Mouse (Mus musculus): ENCODE data around the gene Tnk1. TPM values are rescaled to one million over a fixed set of nuclear protein-coding genes. Genes with fewer than 3 reads are reported as not detected.

Tnk1 gene
- polyA plus RNA-seq (2014; fragmentation: Illumina TruSeq; extraction: RNeasy Lipid Tissue Mini Kit (QIAGEN cat#74804)), result 0.26 TPM

GRCm38 (mm10) chr11:69858113-69858998 lies at the start of gene Tnk1:
Gene Tnk1 (minus strand): TSS chr11:69858730.

GRCm38 (mm10) chr11:69900471-69901405 lies 42.2 kb upstream of the Tnk1 start, which contains the start of the genes 2810408A11Rik and Neurl4:
Gene 2810408A11Rik (minus strand): TSS chr11:69900987.
Gene Neurl4 (plus strand): TSS chr11:69901072.

GRCm38 (mm10) chr11:69895291-69895690 lies 36.8 kb upstream of the Tnk1 start, which contains the start of gene Acap1:
Gene Acap1 (minus strand): TSS chr11:69895539.

GRCm38 (mm10) chr11:69880853-69881603 lies 22.5 kb upstream of the Tnk1 start, which contains the start of gene Kctd11:
Gene Kctd11 (minus strand): TSS chr11:69881406.

DNA sequence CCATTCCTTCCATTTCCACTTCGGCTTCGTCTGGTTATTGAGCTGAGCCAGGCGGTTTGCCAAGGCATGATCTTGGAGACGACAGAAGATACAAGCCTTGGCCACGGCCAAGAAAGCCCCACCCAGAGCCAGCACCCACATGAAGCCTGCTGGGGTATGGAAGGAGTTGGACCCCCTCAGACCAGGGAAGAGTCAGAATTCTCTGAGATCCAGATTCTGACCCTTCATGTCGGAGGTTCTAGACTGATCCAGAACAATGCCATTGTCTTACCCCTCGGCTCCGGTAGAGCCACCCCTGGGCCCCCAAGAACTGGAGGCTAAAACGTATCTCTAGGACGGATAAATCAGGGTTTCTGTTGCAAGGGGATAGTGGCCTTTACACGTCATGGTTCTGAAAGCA lies 19.3 kb upstream of the Tnk1 start, which contains the start of gene Tmem95:
Gene Tmem95 (minus strand): TSS at position 141 of the 400 bp plus-strand sequence.

GRCm38 (mm10) chr11:69846198-69846680 lies 12.3 kb downstream of the Tnk1 start, which contains the start of gene Plscr3:
Gene Plscr3 (plus strand): TSS chr11:69846376.

GRCm38 (mm10) chr11:69837952-69838713 lies 20.4 kb downstream of the Tnk1 start, which contains the start of gene Tmem256:
Gene Tmem256 (plus strand): TSS chr11:69838514.

GRCm38 (mm10) chr11:69837604-69837951 lies 21.0 kb downstream of the Tnk1 start, which contains the start of gene Nlgn2:
Gene Nlgn2 (minus strand): TSS chr11:69837784.

GRCm38 (mm10) chr11:69822080-69822479 lies 36.5 kb downstream of the Tnk1 start, which contains the start of gene Spem1:
Gene Spem1 (minus strand): TSS chr11:69822180.

DNA sequence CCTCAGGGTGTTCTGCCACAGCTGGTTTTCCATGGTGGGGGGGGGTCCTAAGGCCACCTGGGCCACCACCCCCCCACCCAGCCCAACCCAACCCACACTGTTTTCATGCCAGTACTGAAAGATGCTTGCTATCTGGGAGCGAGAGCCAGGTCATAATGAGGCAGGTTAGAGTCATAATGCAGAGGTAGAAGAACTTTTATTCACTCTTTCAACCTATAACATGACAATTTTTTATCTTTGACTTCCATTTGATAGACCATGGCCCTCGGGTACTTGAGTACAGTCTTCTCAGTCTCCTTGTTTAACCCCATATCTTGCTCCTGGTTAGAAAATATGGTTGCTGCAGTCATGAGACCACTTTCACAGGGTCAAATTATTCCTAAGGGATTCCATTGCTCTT lies 40.2 kb downstream of the Tnk1 start, which contains the start of gene Spem2:
Gene Spem2 (minus strand): TSS at position 101 of the 400 bp plus-strand sequence.

DNA sequence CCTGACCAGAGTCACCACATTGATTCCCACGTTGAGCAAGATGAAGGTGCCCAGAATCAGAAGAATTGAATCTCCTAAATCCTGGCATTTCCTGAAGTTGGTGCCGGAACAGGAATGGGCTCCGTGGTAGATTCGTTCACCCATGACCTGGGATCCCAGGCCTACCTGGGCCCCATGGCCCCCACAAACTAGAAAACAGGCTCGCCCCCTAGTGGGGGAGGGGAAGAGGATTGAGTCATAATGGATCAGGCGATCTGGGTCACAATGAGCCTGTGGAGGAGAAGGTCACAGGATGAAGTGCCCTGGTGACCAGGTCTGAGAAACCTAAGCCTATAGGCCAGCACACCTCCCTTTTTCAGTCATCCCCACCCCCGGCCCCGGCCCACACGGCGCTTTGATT lies 43.4 kb downstream of the Tnk1 start, which contains the start of gene Gm39566:
Gene Gm39566 (minus strand): TSS at position 144 of the 400 bp plus-strand sequence.

GRCm38 (mm10) chr11:69804972-69805909 lies 53.3 kb downstream of the Tnk1 start, which contains the start of gene Tmem102:
Gene Tmem102 (minus strand): TSS chr11:69805624.

GRCm38 (mm10) chr11:69801379-69801977 lies 57.1 kb downstream of the Tnk1 start, which contains the start of gene Fgf11:
Gene Fgf11 (minus strand): TSS chr11:69801857.

Other genes starting within 250 kb of the Tnk1 start
- 0.66 TPM for gene Shbg, start 240.8 kb downstream of the Tnk1 start, polyA plus RNA-seq (2014; fragmentation: Illumina TruSeq; extraction: RNeasy Lipid Tissue Mini Kit (QIAGEN cat#74804))
- 4.7 TPM for gene Sat2, start 236.7 kb downstream of the Tnk1 start, polyA plus RNA-seq (2014; fragmentation: Illumina TruSeq; extraction: RNeasy Lipid Tissue Mini Kit (QIAGEN cat#74804))
- gene Fxr2, start 225.7 kb downstream of the Tnk1 start, polyA plus RNA-seq (2014; fragmentation: Illumina TruSeq; extraction: RNeasy Lipid Tissue Mini Kit (QIAGEN cat#74804)), result 11.1 TPM
- not detected for gene Sox15, start 203.4 kb downstream of the Tnk1 start, polyA plus RNA-seq (2014; fragmentation: Illumina TruSeq; extraction: RNeasy Lipid Tissue Mini Kit (QIAGEN cat#74804))
- gene Mpdu1, start 196.1 kb downstream of the Tnk1 start, polyA plus RNA-seq (2014; fragmentation: Illumina TruSeq; extraction: RNeasy Lipid Tissue Mini Kit (QIAGEN cat#74804)), result 13.0 TPM
- 9.4 TPM for gene Cd68, start 192.6 kb downstream of the Tnk1 start, polyA plus RNA-seq (2014; fragmentation: Illumina TruSeq; extraction: RNeasy Lipid Tissue Mini Kit (QIAGEN cat#74804))
- 723 TPM for gene Eif4a1, start 186.3 kb downstream of the Tnk1 start, polyA plus RNA-seq (2014; fragmentation: Illumina TruSeq; extraction: RNeasy Lipid Tissue Mini Kit (QIAGEN cat#74804))
- 55.2 TPM for gene Senp3, start 176.6 kb downstream of the Tnk1 start, polyA plus RNA-seq (2014; fragmentation: Illumina TruSeq; extraction: RNeasy Lipid Tissue Mini Kit (QIAGEN cat#74804))
- gene Tnfsf13, start 172.9 kb downstream of the Tnk1 start, polyA plus RNA-seq (2014; fragmentation: Illumina TruSeq; extraction: RNeasy Lipid Tissue Mini Kit (QIAGEN cat#74804)), result 10.7 TPM
- 4.0 TPM for gene Tnfsf12, start 162.9 kb downstream of the Tnk1 start, polyA plus RNA-seq (2014; fragmentation: Illumina TruSeq; extraction: RNeasy Lipid Tissue Mini Kit (QIAGEN cat#74804))
- 2.3 TPM for gene Tnfsfm13, start 162.6 kb downstream of the Tnk1 start, polyA plus RNA-seq (2014; fragmentation: Illumina TruSeq; extraction: RNeasy Lipid Tissue Mini Kit (QIAGEN cat#74804))
- gene Polr2a, start 100.1 kb downstream of the Tnk1 start, polyA plus RNA-seq (2014; fragmentation: Illumina TruSeq; extraction: RNeasy Lipid Tissue Mini Kit (QIAGEN cat#74804)), result 38.0 TPM
- 0.48 TPM for gene Slc35g3, start 96.8 kb downstream of the Tnk1 start, polyA plus RNA-seq (2014; fragmentation: Illumina TruSeq; extraction: RNeasy Lipid Tissue Mini Kit (QIAGEN cat#74804))
- gene Zbtb4, start 92.8 kb downstream of the Tnk1 start, polyA plus RNA-seq (2014; fragmentation: Illumina TruSeq; extraction: RNeasy Lipid Tissue Mini Kit (QIAGEN cat#74804)), result 26.4 TPM
- 3.4 TPM for gene Chrnb1, start 62.8 kb downstream of the Tnk1 start, polyA plus RNA-seq (2014; fragmentation: Illumina TruSeq; extraction: RNeasy Lipid Tissue Mini Kit (QIAGEN cat#74804))
- 7.0 TPM for gene Fgf11, start 56.9 kb downstream of the Tnk1 start, polyA plus RNA-seq (2014; fragmentation: Illumina TruSeq; extraction: RNeasy Lipid Tissue Mini Kit (QIAGEN cat#74804))
- gene Tmem102, start 53.1 kb downstream of the Tnk1 start, polyA plus RNA-seq (2014; fragmentation: Illumina TruSeq; extraction: RNeasy Lipid Tissue Mini Kit (QIAGEN cat#74804)), result 1.2 TPM
- gene Gm39566, start 43.4 kb downstream of the Tnk1 start, polyA plus RNA-seq (2014; fragmentation: Illumina TruSeq; extraction: RNeasy Lipid Tissue Mini Kit (QIAGEN cat#74804)), result not detected
- not detected for gene Spem2, start 40.3 kb downstream of the Tnk1 start, polyA plus RNA-seq (2014; fragmentation: Illumina TruSeq; extraction: RNeasy Lipid Tissue Mini Kit (QIAGEN cat#74804))
- gene Spem1, start 36.5 kb downstream of the Tnk1 start, polyA plus RNA-seq (2014; fragmentation: Illumina TruSeq; extraction: RNeasy Lipid Tissue Mini Kit (QIAGEN cat#74804)), result not detected
- 1.4 TPM for gene Nlgn2, start 20.9 kb downstream of the Tnk1 start, polyA plus RNA-seq (2014; fragmentation: Illumina TruSeq; extraction: RNeasy Lipid Tissue Mini Kit (QIAGEN cat#74804))
- gene Tmem256, start 20.2 kb downstream of the Tnk1 start, polyA plus RNA-seq (2014; fragmentation: Illumina TruSeq; extraction: RNeasy Lipid Tissue Mini Kit (QIAGEN cat#74804)), result 16.6 TPM
- gene Plscr3, start 12.4 kb downstream of the Tnk1 start, polyA plus RNA-seq (2014; fragmentation: Illumina TruSeq; extraction: RNeasy Lipid Tissue Mini Kit (QIAGEN cat#74804)), result 1.2 TPM
- gene Tmem95, start 19.3 kb upstream of the Tnk1 start, polyA plus RNA-seq (2014; fragmentation: Illumina TruSeq; extraction: RNeasy Lipid Tissue Mini Kit (QIAGEN cat#74804)), result not detected
- 2.4 TPM for gene Kctd11, start 22.7 kb upstream of the Tnk1 start, polyA plus RNA-seq (2014; fragmentation: Illumina TruSeq; extraction: RNeasy Lipid Tissue Mini Kit (QIAGEN cat#74804))
- gene Acap1, start 36.8 kb upstream of the Tnk1 start, polyA plus RNA-seq (2014; fragmentation: Illumina TruSeq; extraction: RNeasy Lipid Tissue Mini Kit (QIAGEN cat#74804)), result not detected
- 2.4 TPM for gene 2810408A11Rik, start 42.3 kb upstream of the Tnk1 start, polyA plus RNA-seq (2014; fragmentation: Illumina TruSeq; extraction: RNeasy Lipid Tissue Mini Kit (QIAGEN cat#74804))
- 4.1 TPM for gene Neurl4, start 42.3 kb upstream of the Tnk1 start, polyA plus RNA-seq (2014; fragmentation: Illumina TruSeq; extraction: RNeasy Lipid Tissue Mini Kit (QIAGEN cat#74804))
- 21.7 TPM for gene Gps2, start 55.2 kb upstream of the Tnk1 start, polyA plus RNA-seq (2014; fragmentation: Illumina TruSeq; extraction: RNeasy Lipid Tissue Mini Kit (QIAGEN cat#74804))
- 199 TPM for gene Eif5a, start 63.2 kb upstream of the Tnk1 start, polyA plus RNA-seq (2014; fragmentation: Illumina TruSeq; extraction: RNeasy Lipid Tissue Mini Kit (QIAGEN cat#74804))
- 6.4 TPM for gene Ybx2, start 77.1 kb upstream of the Tnk1 start, polyA plus RNA-seq (2014; fragmentation: Illumina TruSeq; extraction: RNeasy Lipid Tissue Mini Kit (QIAGEN cat#74804))
- 0.63 TPM for gene Slc2a4, start 89.5 kb upstream of the Tnk1 start, polyA plus RNA-seq (2014; fragmentation: Illumina TruSeq; extraction: RNeasy Lipid Tissue Mini Kit (QIAGEN cat#74804))
- 2.6 TPM for gene Cldn7, start 106.0 kb upstream of the Tnk1 start, polyA plus RNA-seq (2014; fragmentation: Illumina TruSeq; extraction: RNeasy Lipid Tissue Mini Kit (QIAGEN cat#74804))
- 63.2 TPM for gene Ctdnep1, start 122.4 kb upstream of the Tnk1 start, polyA plus RNA-seq (2014; fragmentation: Illumina TruSeq; extraction: RNeasy Lipid Tissue Mini Kit (QIAGEN cat#74804))
- gene Elp5, start 123.8 kb upstream of the Tnk1 start, polyA plus RNA-seq (2014; fragmentation: Illumina TruSeq; extraction: RNeasy Lipid Tissue Mini Kit (QIAGEN cat#74804)), result 5.8 TPM
- gene Gabarap, start 132.4 kb upstream of the Tnk1 start, polyA plus RNA-seq (2014; fragmentation: Illumina TruSeq; extraction: RNeasy Lipid Tissue Mini Kit (QIAGEN cat#74804)), result 449 TPM
- 24.2 TPM for gene Phf23, start 137.0 kb upstream of the Tnk1 start, polyA plus RNA-seq (2014; fragmentation: Illumina TruSeq; extraction: RNeasy Lipid Tissue Mini Kit (QIAGEN cat#74804))
- 1.8 TPM for gene Dvl2, start 141.9 kb upstream of the Tnk1 start, polyA plus RNA-seq (2014; fragmentation: Illumina TruSeq; extraction: RNeasy Lipid Tissue Mini Kit (QIAGEN cat#74804))
- gene Acadvl, start 156.7 kb upstream of the Tnk1 start, polyA plus RNA-seq (2014; fragmentation: Illumina TruSeq; extraction: RNeasy Lipid Tissue Mini Kit (QIAGEN cat#74804)), result 5.8 TPM
- 1.7 TPM for gene Dlg4, start 158.2 kb upstream of the Tnk1 start, polyA plus RNA-seq (2014; fragmentation: Illumina TruSeq; extraction: RNeasy Lipid Tissue Mini Kit (QIAGEN cat#74804))
- not detected for gene Asgr1, start 195.4 kb upstream of the Tnk1 start, polyA plus RNA-seq (2014; fragmentation: Illumina TruSeq; extraction: RNeasy Lipid Tissue Mini Kit (QIAGEN cat#74804))
- 0.80 TPM for gene Asgr2, start 233.9 kb upstream of the Tnk1 start, polyA plus RNA-seq (2014; fragmentation: Illumina TruSeq; extraction: RNeasy Lipid Tissue Mini Kit (QIAGEN cat#74804))

Data from ovary, adult 10 weeks (tissue).